Mouse (Mus musculus): Measurements from ENCODE around the gene Fbxo8.

The Fbxo8 gene

DNA sequence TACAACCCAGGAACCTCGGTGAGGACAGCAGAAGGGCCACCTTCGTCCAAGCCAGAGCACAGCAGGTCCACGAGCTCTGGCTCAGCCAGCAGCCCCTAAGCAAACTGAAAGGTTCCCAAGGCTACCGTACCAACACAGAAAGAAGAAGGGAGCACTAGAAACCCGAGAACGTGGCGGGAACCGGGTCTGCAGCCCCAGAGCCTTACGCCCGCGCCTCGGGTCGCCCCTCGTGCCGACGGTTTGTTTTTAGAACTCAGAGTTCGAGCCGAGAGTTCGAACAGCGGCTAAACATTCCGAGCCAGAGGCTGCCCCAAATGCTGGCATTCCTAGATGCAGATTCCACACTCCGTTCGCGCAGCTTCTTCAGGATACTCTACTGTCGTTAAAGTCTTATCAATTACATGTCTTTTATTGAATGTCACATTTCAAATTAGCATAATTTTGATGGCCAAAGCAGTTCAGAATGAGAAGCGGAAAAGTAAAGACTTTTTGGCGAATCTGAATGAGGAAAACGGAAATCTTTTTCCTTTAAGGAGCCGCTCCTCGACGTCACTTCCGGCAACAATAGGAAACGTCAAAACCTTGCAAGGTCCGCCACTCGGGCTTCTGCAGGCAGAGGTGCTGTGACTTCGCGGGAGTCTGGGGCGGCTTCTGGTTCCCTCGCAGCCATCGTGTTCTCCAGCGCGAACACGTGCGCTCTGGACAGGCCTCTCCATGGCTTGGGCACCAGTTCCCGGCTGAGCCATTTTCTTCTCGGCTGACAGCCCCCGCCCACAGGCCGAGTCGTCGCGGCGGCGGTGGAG lies at the start of gene Fbxo8, which contains the start of gene Cep44:
Gene Fbxo8 (plus strand): TSS at position 533 of the 803 bp plus-strand sequence.
Gene Cep44 (minus strand): TSS at position 490 of the 803 bp plus-strand sequence.
- DNase-seq (ENCODE audit: low spot score): peak; percentile 83

DNA sequence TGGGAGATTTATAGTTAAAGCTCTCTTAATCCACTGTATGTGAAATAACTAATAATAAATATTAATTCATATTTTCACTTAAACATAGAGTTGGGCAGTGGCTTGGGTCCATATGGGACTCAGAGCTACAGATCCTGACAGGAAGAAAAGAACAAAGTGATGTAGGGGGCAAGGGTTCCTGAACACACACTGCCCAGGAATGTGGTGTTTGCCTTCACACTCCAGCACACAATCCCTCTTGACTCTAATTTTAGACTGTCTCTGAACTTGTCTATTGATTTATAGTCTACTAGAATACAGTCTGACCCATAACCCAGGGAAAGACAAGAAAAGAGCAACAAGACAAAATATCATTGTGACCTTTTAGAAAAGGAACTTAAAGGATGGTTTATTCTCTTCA lies 49.0 kb upstream of the Fbxo8 start:
- DNase-seq (ENCODE audit: low spot score): no peak

DNA sequence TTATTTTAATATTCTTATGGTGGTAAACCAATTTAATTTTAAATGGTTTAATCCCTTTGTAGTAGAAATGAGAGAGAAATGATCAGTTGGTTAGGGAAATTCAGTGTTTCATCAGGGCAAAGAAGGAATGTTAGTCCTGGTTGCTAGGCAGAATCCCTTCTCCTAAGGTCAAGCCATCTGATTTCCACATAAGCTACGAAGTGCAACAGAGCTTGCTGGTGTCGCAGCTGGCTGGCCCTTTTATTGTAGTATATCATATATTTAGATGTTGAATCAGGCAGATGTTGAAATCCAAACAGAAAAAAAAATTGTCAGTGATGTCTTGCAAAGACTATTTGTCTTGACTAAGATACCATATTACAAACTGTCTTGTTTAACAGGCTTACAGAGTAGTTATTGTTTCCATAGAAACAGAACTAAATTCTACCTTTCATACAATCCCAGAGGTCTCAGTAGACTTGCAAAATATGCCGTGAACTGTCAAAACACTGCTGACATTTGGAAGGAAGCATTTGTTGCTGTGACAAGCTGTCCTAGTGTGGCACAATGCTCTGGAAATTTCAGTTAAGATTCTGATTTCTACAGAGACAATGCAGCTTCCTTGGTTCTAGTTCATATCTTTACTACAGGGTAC lies 42.5 kb upstream of the Fbxo8 start:
- DNase-seq (ENCODE audit: low spot score): no peak

DNA sequence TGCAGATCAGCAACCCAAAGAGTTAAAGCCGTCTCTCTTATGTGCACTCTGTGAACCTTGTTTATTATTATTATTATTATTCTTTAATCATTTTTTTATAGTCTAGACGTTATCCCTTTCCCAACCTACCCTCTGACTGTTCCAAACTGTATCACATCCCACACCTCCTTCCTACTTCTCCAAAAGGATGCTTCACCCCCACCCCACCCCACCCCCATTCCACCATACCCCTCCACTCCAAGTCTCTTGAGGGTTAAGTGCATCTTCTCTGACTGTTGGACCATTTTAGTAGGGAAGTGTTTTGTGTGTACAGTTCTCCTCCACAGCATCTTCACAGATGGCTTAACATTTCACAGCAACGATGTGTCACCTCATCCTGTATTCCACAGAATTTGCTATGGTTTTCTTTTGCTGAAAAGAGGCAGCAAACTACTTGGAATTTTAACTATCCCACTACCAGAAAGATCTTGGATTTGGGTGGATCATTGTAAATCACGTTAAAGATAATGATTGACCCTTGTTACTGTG lies 41.9 kb upstream of the Fbxo8 start:
- no peak for DNase-seq (ENCODE audit: low spot score)

DNA sequence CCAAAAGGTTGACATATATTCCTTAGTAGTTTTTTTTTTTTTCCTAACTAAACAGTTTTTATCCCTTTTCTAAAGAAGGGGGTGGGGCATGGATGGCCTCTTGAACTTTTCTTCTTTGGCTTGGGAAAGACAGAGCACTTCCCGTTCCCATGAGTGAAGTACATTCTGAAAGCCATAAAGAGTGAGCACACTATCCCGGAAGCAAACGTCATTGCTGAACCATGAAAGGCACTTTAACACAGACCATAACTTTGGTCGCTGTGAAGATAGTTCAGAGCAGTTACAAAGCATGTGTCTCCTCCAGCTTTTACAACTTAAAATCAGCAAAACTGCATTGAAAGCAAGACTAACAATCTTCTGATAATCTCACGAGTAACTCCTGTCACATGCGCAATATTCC lies 32.0 kb upstream of the Fbxo8 start:
- DNase-seq (ENCODE audit: low spot score): no peak

DNA sequence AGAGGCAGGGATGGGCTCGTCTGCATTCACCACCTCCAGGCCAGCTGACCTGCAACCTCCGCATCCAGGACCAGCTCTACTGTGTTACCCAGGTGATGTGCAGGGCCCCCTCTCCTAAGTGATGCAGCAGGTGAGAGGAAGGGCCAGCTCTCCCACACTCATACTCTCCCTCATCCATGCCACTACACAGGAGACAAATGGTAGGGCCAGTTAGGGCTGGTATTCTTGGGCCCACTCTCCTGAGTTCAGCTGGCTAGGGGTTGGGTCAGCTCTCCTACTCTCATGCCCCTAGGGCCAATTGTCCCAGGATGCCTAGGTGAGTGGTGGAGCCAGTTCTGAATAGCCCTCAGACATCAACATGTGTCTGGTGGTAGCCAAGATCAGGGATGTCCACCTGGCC lies 30.6 kb upstream of the Fbxo8 start:
- DNase-seq (ENCODE audit: low spot score): no peak

DNA sequence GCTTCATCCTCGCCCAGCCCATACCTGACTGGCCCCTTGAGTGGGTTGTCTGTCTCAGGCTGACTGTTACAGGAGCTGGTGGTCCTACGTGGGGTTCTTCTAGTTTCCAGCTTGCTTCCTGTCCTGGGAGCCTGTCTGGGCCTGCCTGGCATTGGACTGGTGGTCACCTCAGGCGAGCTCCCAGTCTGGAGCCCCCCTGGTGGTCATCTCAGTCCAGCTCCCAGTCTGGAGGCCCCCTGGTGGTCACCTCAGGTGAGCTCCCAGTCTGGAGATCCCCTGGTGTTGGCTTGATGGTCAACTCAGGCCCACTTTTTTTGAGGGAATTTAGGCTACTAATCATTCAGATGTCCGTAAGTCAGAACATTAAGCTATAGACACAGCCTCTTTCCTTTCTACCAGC lies 29.8 kb upstream of the Fbxo8 start:
- DNase-seq (ENCODE audit: low spot score): no peak

DNA sequence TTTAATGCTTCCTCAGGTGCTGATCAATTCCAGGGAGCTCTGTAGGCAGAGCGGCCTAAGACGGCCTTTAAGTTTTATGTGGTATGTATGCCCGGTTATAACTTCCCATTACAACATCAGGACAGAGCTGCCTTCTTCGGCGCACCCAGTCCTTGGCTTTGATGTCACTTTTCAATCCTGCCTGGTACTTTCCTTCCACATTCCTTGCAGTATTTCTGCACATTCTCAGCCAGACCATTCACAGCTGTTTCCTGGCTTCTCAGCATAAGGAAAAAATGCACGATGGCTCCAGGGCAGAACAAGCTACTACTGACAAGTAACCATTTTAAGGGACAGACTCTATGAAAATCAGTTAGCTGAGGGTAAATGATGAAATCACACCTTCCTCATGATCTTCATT lies 22.0 kb upstream of the Fbxo8 start:
- no peak for DNase-seq (ENCODE audit: low spot score)

DNA sequence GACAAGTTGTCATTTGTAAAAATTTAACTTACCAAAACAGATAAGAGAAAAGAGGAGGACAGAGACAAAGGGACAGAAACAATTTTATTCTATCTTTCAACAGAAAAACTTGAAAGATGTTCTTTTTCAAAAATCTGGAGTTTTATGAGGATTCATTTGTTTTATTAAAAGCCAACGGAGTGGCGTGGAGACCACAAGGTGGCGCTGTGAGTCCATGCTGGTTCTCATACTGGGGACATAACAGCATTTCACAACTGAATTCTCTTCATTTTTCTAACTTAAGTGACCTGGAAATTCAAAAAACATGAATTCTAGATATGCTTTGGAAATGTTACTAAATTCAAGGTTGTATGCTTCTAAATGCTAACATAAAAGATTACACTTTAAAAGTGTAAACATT lies 20.5 kb upstream of the Fbxo8 start:
- DNase-seq (ENCODE audit: low spot score): peak; percentile 31

DNA sequence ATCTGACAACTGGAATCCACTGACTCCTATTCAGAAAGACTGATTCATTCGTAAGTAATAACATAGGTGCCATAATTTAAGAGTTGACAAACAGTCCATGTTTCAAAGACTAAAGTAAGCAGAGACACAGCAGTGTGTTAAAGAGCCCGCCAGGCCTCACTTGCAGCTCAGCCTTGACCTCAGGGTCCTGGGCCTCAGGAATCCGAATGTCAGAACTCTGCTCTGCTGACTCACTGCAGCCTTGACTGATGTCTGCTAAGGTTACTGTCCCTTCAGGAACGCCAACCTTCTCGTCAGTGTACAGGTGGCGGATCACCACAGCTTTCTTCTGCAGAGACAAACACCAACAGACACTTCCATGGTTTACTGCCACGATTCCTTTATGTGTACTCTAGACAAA lies 10.2 kb upstream of the Fbxo8 start:
- no peak for DNase-seq (ENCODE audit: low spot score)

DNA sequence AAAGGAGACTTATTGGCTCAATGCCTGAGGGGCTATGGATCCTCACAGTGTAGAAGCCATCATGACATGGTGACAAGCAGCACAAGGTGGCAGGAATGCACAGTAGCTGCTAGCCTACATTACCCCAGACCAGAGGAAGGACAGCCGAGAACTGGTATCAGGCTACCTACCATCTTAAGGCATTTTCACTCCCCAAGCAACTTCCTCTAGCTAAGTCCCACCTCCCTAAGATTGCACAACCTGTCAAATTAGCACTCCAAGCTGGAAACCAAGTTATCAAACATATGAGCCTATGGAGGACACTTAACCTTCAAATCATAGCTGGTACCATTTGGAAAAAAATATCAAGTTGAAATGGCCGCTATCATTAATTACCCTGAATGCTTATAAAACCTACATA lies 3.0 kb upstream of the Fbxo8 start:
- no peak for DNase-seq (ENCODE audit: low spot score)

DNA sequence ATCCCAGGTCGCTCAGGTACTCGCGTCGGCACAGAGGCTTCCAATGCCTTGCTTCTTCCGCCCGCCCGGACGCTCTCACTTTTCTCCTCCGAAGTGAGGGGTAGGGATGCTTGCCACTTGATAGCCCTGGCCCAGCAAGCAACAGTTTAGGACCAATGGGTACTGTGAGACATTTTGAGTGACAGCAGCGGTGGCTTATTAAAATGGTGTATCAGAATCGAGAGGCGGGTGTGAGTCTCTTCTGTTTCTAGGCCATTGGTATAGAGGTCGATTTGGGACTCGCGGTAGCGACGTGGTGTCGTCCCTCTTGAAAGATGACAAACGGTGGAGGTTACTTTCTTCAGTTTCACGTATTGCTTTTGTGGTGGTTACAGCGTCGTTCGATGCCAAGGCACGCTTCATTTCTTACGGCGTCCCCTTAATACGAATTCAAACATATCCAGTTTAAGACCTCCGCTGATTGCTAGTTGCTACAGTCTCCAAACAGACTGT lies 517 bp downstream of the Fbxo8 start:
- DNase-seq (ENCODE audit: low spot score): peak; percentile 92

DNA sequence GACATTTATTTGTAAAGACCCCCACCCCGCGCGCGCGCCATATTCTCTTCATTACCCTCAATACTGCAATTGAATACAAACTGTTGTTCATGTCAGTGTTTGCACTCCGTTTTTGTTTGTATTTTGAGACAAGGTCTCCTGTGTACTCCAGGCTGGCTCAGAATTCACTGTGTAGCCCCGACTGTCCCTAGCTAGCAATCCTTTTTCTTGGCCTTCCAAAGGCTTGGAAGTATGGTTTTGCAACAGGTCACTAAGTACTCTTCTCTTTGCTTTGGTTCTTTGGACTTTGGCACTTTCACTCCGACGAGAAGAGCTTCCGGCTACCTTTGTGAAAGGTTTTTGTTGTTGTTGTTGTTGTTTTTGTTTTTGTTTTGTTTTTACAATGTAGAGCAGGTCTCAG lies 1.2 kb downstream of the Fbxo8 start:
- no peak for DNase-seq (ENCODE audit: low spot score)

DNA sequence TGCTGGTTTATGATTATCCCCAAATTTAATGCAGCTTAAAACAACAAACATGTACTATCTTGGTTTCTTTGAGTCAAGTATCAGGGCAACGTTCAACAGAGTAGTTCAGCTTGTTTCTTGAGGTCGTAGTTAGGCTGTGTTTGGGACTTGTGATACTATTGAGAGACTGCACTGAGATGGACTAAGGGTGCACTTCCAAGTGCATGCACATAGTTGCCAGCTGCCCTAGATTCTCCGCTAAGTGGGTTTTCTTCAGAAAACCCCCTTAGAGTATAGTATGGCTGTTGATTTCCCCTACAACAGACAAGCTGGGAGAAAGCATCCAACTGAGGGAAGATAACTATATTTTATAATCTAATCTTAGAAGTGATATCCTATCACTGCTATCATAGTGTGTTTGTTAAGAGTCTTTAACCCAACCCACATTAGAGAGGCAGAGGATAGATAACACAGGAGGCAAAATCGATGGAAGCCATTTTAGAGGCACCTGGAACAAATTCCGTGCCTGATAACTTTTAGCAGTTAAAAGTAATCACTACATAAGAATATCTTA lies 1.7 kb downstream of the Fbxo8 start:
- DNase-seq (ENCODE audit: low spot score): no peak

DNA sequence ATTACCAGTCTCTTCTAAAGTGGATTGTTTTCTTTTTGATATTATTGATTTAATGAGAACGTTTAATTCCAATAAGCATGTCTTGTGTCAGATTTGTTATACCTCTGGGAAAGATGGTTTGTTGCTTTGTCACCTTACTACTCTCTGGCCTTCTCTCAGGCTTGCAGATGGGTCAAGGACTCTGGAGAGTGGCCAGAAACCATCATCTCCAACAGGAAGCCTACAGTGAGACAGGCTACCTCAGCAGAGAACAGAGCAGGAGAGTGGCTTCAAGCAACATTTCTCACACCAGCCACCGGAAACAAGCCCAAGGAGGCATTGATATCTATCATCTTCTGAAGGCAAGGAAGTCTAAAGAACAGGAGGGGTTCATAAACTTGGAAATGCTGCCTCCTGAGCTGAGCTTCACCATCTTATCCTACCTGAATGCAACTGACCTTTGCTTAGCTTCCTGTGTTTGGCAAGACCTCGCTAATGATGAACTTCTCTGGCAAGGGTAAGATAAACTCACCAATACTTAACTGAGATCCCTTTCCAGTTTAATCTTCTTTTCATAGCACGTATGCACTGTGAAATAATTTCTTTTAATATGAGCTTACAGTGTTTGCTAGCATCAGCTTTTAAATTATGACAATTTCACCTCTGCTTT lies 13.6 kb downstream of the Fbxo8 start:
- DNase-seq (ENCODE audit: low spot score): no peak

DNA sequence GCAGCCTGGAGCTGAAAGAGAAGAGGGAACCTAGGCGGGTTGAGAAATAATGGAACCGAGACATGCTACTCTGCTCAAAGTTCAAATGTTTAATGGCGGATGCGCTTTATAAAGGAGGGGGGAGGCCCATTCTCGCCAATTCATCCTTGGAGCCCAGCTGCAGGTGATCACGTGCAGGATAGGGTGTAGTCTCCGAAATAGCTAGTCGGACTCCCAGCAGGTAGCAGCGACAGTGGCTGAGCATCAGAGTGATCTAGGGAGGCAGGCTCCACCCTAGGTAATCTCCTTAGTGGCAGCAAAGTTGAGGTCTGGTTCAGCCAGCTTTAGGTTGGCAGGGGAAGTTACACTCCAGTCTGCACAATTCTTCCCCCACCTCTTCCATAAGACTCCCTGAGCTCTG lies 16.0 kb downstream of the Fbxo8 start:
- DNase-seq (ENCODE audit: low spot score): no peak

DNA sequence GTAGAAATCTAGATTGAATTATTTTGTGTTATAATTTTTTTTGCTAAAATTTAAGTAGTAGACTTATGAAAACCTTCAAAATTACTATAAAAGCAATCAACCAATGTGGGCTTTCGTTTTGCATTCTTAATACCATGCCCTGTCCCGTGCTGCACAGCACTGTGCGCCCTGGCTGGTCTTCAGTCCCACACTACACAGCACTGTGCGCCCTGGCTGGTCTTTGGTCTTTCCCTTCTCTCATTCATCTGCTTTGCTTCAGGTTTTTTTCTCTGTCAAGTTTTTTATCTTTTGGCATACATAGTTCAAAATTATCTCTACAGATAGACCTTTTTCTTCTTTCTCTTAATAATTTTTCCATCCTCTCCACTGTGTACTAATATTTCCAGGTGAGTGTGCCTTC lies 30.0 kb downstream of the Fbxo8 start:
- DNase-seq (ENCODE audit: low spot score): no peak

DNA sequence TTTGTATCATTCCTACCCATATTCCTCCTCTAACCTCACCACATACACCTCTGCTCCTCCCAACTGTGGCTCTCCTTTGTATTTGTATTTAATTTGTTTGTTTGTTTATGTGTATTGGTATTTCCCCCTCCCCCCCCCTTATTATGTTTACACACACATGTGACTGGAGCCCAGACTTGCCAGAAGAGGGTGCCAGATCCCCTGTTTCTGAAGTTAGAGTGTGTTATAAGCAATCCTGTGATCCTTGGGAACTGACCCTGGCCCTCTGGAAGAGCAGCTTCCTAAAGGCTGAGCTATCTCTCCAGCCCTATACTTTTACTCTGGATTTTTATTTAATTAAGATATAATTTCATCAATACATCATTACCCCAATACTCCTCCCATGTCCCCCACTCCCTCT lies 32.0 kb downstream of the Fbxo8 start:
- no peak for DNase-seq (ENCODE audit: low spot score)

DNA sequence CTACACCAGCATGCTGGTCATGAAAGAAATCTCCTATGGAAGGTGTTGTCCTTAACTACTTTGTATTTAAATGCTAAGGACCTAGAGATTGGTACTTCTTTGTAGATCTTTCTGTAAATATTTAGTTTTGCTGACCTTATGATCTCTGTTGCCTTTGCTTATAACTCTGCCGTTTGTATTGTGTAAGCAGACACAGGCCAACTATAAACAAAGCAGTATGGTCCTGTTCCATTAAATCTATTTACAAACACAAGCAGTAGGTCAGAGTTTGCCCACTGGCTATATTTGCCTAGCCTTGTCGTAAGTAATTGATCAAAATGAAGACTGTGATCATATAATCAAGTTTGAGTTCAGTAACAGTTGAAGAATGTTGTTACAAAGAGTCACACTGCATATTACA lies 38.1 kb downstream of the Fbxo8 start:
- no peak for DNase-seq (ENCODE audit: low spot score)

DNA sequence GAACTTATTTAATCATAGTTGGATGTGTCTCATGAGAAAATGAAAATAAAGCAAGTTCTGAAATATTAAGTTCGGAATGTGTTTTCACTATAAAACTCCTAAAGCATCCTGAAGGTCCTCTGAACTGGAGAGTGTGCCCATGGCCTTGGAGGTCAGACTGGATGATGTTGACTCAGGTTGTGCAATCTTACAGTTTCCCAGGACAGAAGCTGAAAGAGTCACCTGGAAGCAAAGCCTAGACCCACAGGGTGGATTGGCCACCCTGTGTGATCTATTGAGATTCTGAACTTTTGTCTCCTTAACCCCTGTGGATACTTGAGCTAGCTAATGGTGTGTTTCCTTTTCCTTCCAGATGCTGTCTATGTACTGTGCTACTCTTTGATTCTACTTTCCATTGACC lies 40.2 kb downstream of the Fbxo8 start:
- no peak for DNase-seq (ENCODE audit: low spot score)

DNA sequence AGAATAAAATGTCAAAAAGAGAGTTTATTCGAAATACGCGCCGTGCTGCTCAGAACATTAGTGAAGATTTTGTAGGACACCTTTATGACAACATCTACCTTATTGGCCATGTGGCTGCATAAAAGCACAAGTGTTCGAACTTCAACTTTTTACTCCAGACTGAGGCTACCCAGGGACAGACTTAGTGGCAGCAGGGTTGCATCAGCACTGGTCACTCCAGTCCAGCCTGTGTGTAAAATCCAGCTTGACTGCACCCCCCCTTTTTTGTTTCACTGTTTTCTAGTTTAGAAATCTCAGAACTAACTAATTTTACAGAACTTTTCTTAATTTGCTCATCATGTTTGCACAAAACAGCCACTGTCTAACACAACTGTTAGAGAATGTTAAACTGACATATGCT lies 40.6 kb downstream of the Fbxo8 start:
- no peak for DNase-seq (ENCODE audit: low spot score)

DNA sequence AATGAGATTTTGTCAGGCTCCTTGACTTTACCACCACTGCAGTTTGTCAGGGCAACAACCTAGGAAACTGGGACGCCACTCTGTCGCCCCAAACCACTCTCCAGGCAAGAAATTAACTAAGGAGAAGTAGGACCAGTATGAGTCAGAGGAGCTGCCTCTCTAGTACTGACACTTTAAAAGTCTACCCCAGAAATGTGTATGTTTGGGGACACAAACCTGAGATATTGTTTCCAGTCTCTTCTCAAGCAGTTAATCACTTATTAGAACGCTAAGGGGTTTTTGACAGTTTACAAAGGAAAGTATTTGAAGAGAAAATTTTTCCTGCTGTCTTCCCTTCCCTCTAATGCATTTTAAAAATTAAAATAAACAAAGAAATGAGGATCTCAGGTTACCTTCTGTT lies 55.6 kb downstream of the Fbxo8 start:
- DNase-seq (ENCODE audit: low spot score): no peak

DNA sequence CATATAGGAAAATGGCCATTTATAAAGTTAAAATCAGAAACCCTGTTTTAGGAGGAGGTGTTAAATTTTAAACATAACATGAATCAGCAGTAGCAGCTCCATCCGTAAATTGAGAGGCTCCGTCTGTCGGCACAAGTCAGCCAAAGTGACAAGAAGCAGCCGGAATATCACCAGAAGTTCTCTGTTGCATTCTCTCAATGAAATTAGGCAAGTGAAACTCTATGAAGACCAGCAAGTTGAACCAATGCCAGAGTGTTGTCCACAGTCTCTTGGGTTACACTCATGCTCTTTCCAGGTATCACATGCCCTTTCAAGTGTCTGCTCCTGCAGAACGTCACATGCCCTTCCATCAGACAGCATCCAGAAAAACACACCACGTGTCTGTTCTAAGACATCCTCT lies 60.8 kb downstream of the Fbxo8 start:
- no peak for DNase-seq (ENCODE audit: low spot score)

Measured in T-cell, adult 2 months (primary cell).